In genomic region chr7:78737614-78738210, GRCm38 (mm10) we compare ENCODE assay signal across 12 mouse cellular contexts. TPM values are rescaled to one million over a fixed set of nuclear protein-coding genes. Genes with fewer than 3 reads are reported as not detected.
DNase-seq lines count a peak whose midpoint lies in the region; ATAC-seq lines count a peak whose summit lies in the region.
"Had no signal": no experiment of that assay in that cellular context is flagged by ENCODE, and none has a peak within 500 bp of the region (broad histone marks: within the 10 kb centered on the region; RNA-seq: fewer than 3 reads in every experiment).

Ntrk3 (minus strand) TSS chr7:78738012.

- H3K4me3 ChIP-seq in forebrain, embryonic 14.5 days (ENCODE audit: low read depth, low read length): no peak within 1 kb of the TSS
- no peak within 1 kb of the TSS for H3K4me3 ChIP-seq in forebrain, embryonic 11.5 days (ENCODE audit: low read depth, low read length)
- no peak within 1 kb of the TSS for H3K4me3 ChIP-seq in brown adipose tissue, adult 24 weeks (ENCODE audit: insufficient read depth, low read depth, low read length)

- intact Hi-C loops in left cerebral cortex, postnatal 4 days (cut with DNase I): no loop called here
- intact Hi-C loops in heart, postnatal 14 days (cut with DNase I): no loop called here

- H3K4me1 ChIP-seq in forebrain, embryonic 14.5 days (ENCODE audit: control insufficient read depth, insufficient read depth, low read length): no peaks in the 10 kb centered on the region
- H3K4me1 ChIP-seq in forebrain, embryonic 11.5 days (replicated peaks; ENCODE audit: control insufficient read depth, insufficient read depth, low read length): no peaks in the 10 kb centered on the region
- peaks cover 5% of the 10 kb centered on the region; the same call in 1 of the 2 replicates for H3K4me1 ChIP-seq in brown adipose tissue, adult 24 weeks (ENCODE audit: control insufficient read depth, insufficient read depth, insufficient read length, low read length)

- WGBS in forebrain, embryonic 14.5 days: 83% methylated on average over 5 of the region's 5 CpGs
- WGBS in forebrain, embryonic 11.5 days: 89% methylated on average over 5 of the region's 5 CpGs

- no peak within 1 kb of the TSS for H3K27ac ChIP-seq in forebrain, embryonic 14.5 days (ENCODE audit: low read depth, low read length)
- no peak within 1 kb of the TSS for H3K27ac ChIP-seq in forebrain, embryonic 11.5 days (ENCODE audit: low read depth, low read length)
- peak within 1 kb of the TSS; percentile 99 for H3K27ac ChIP-seq in brown adipose tissue, adult 24 weeks (replicated peaks; ENCODE audit: low read depth, low read length)

- H3K9me3 ChIP-seq in forebrain, embryonic 14.5 days (replicated peaks; ENCODE audit: control insufficient read depth, low read length): no peaks in the 10 kb centered on the region
- no peaks in the 10 kb centered on the region for H3K9me3 ChIP-seq in forebrain, embryonic 11.5 days (ENCODE audit: control insufficient read depth, low read length)

- H3K4me2 ChIP-seq in forebrain, embryonic 14.5 days (ENCODE audit: low read length): no peak within 1 kb of the TSS
- no peak within 1 kb of the TSS for H3K4me2 ChIP-seq in forebrain, embryonic 11.5 days (ENCODE audit: low read depth, low read length, severe bottlenecking)

- DNase-seq in forebrain, embryonic 14.5 days (ENCODE audit: low spot score): no peak
- DNase-seq in forebrain, embryonic 11.5 days (ENCODE audit: low spot score): no peak
- DNase-seq in CD4-positive helper T cell, adult 2 months (ENCODE audit: low read depth, low spot score): peak; percentile 73
- DNase-seq in left cerebral cortex, postnatal 4 days: no peak
- DNase-seq in spleen, postnatal 14 days (ENCODE audit: low spot score in 2 of 2): no peak
- no peak for DNase-seq in yolk sac, embryonic 10.5 days (ENCODE audit: low spot score)
- no peak for DNase-seq in heart, postnatal 14 days
- DNase-seq: B cell, adult 2 months; liver, postnatal 0 days had no signal

- no peaks in the 10 kb centered on the region for H3K36me3 ChIP-seq in forebrain, embryonic 14.5 days (ENCODE audit: control insufficient read depth, insufficient read depth, low read length)
- no peaks in the 10 kb centered on the region for H3K36me3 ChIP-seq in forebrain, embryonic 11.5 days (ENCODE audit: control insufficient read depth, insufficient read depth, low read length)

- ATAC-seq in forebrain, embryonic 14.5 days: no peak
- no peak for ATAC-seq in forebrain, embryonic 11.5 days (replicated peaks; ENCODE audit: low FRiP score)
- ATAC-seq: liver, postnatal 0 days had no signal

- no peaks in the 10 kb centered on the region for H3K27me3 ChIP-seq in forebrain, embryonic 14.5 days (replicated peaks; ENCODE audit: control insufficient read depth, insufficient read depth, low read length)
- no peaks in the 10 kb centered on the region for H3K27me3 ChIP-seq in forebrain, embryonic 11.5 days (ENCODE audit: control insufficient read depth, insufficient read depth, low read length)

- no peak within 1 kb of the TSS for H3K9ac ChIP-seq in forebrain, embryonic 14.5 days (ENCODE audit: low read length)
- H3K9ac ChIP-seq in forebrain, embryonic 11.5 days (ENCODE audit: low read length): no peak within 1 kb of the TSS
- H3K9ac ChIP-seq: liver, postnatal 0 days had no signal

RNA-seq across cellular contexts. Expression of gene Ntrk3, which starts in this region (rescaled TPM):
- 16.4 and 21.6 TPM in 2 replicates for polyA plus RNA-seq in forebrain, embryonic 14.5 days (2014; fragmentation: Nextera tagmentation; extraction: Ambion mirVana)
- 6.4 and 7.3 TPM in 2 replicates for polyA plus RNA-seq in forebrain, embryonic 11.5 days (2014; fragmentation: Nextera tagmentation; extraction: Ambion mirVana)
- polyA plus RNA-seq in brown adipose tissue, adult 24 weeks (2012; ENCODE audit: insufficient read depth, insufficient read length, missing spikeins): 104 and 127 TPM in 2 replicates
- total RNA-seq in left cerebral cortex, postnatal 4 days (2021): 100 to 1,000 TPM; 130 to 143 TPM
- total RNA-seq in heart, postnatal 14 days (2021): 1 to 10 TPM; 2.5 to 3.5 TPM
- total RNA-seq: common myeloid progenitor, adult 5-6 weeks; granulocyte monocyte progenitor cell, adult 5-6 weeks had no signal

Comparison
In these comparisons a context has a peak if more than half of its experiments do, and no peak if none do; other contexts are left out.
1. RNA of gene Ntrk3 (total RNA-seq): 130 to 143 TPM in left cerebral cortex, postnatal 4 days; 2.5 to 3.5 TPM in heart, postnatal 14 days; every median in the first group is over 10 times any median in the second.